In genomic region chr11:80913408-80914024, GRCm38 (mm10) we compare ENCODE assay signal across 23 mouse cellular contexts. TPM values are rescaled to one million over a fixed set of nuclear protein-coding genes. Genes with fewer than 3 reads are reported as not detected.
A peak's percentile ranks its signal among the peaks of the same experiment; 100 is the strongest.
DNase-seq lines count a peak whose midpoint lies in the region; ATAC-seq lines count a peak whose summit lies in the region.
"Had no signal": no experiment of that assay in that cellular context is flagged by ENCODE, and none has a peak within 500 bp of the region (broad histone marks: within the 10 kb centered on the region; RNA-seq: fewer than 3 reads in every experiment).

No protein-coding gene starts in this region.

- DNase-seq in frontal cortex, postnatal 36 days (ENCODE audit: low spot score in 2 of 2): no peak
- peak; percentile 28 to 31 for DNase-seq in layer of hippocampus, postnatal 14 days (ENCODE audit: low spot score in 2 of 2)
- no peak for DNase-seq in layer of hippocampus, adult 9-10 months (ENCODE audit: low spot score)
- peak; percentile 42 for DNase-seq in brain, adult 2 months (ENCODE audit: low read depth, low spot score)
- DNase-seq in mesoderm, embryonic 11.5 days (ENCODE audit: low read depth, low spot score): peak; percentile 52
- DNase-seq in adipocyte (ENCODE audit: low spot score): no peak
- DNase-seq: adrenal gland, postnatal 36 days; gastrocnemius, postnatal 14 days; heart, postnatal 36 days; kidney, adult 8-10 months; kidney, postnatal 10 days; lung, postnatal 4 days; thymus, adult 2 months; thymus, postnatal 4 days had no signal

- ATAC-seq in frontal cortex, adult (ENCODE audit: low TSS enrichment): peak; percentile 22; the same call in 1 of the 2 replicates
- ATAC-seq: forebrain, embryonic 15.5 days; intestine, embryonic 15.5 days had no signal

RNA-seq across cellular contexts. Expression of gene Spaca3, which starts 55.4 kb away (rescaled TPM):
- total RNA-seq in layer of hippocampus, postnatal 14 days (2021): not detected
- total RNA-seq: adrenal gland, adult 18-20 months; adrenal gland, postnatal 36 days; gastrocnemius, postnatal 14 days; heart, adult 8-10 months; heart, postnatal 36 days; layer of hippocampus, adult 8-10 months; left cerebral cortex, adult 2 months; liver, adult 2 months; MEL had no signal

Comparison
In these comparisons a context has a peak if more than half of its experiments do, and no peak if none do; other contexts are left out.
1. DNase-seq: peak in layer of hippocampus, postnatal 14 days (2 of 2), brain, adult 2 months (single experiment) and mesoderm, embryonic 11.5 days (single experiment); none in frontal cortex, postnatal 36 days (0 of 2), layer of hippocampus, adult 9-10 months (single experiment) and adipocyte (single experiment).